Mouse (Mus musculus): ENCODE measurements around the gene Tmem223. TPM values are rescaled to one million over a fixed set of nuclear protein-coding genes. Genes with fewer than 3 reads are reported as not detected.

The Tmem223 gene
- polyA plus RNA-seq, 1 experiment from 2014 or later = 107 TPM

Other genes with a start within 250 kb of the Tmem223 start
- not detected for gene Slc22a8, start 179.7 kb upstream of the Tmem223 start, polyA plus RNA-seq (2017; shearing (Covaris generic))
- gene Slc22a6, start 153.0 kb upstream of the Tmem223 start, polyA plus RNA-seq (2017; shearing (Covaris generic)) = not detected
- not detected for gene Chrm1, start 107.2 kb upstream of the Tmem223 start, polyA plus RNA-seq (2017; shearing (Covaris generic))
- 132 TPM for gene Slc3a2, start 47.6 kb upstream of the Tmem223 start, polyA plus RNA-seq (2017; shearing (Covaris generic))
- gene Wdr74, start 35.2 kb upstream of the Tmem223 start, polyA plus RNA-seq (2017; shearing (Covaris generic)) = 88.5 TPM
- 1.1 TPM for gene 1700092M07Rik, start 30.3 kb upstream of the Tmem223 start, polyA plus RNA-seq (2017; shearing (Covaris generic))
- gene Stx5a, start 29.6 kb upstream of the Tmem223 start, polyA plus RNA-seq (2017; shearing (Covaris generic)) = 189 TPM
- 324 TPM for gene Nxf1, start 13.9 kb upstream of the Tmem223 start, polyA plus RNA-seq (2017; shearing (Covaris generic))
- gene Tmem179b, start 3.5 kb downstream of the Tmem223 start, polyA plus RNA-seq (2017; shearing (Covaris generic)) = 167 TPM
- gene Taf6l, start 15.4 kb downstream of the Tmem223 start, polyA plus RNA-seq (2017; shearing (Covaris generic)) = 6.1 TPM
- gene Polr2g, start 27.6 kb downstream of the Tmem223 start, polyA plus RNA-seq (2017; shearing (Covaris generic)) = 172 TPM
- gene Zbtb3, start 31.6 kb downstream of the Tmem223 start, polyA plus RNA-seq (2017; shearing (Covaris generic)) = 4.3 TPM
- gene Ttc9c, start 48.3 kb downstream of the Tmem223 start, polyA plus RNA-seq (2017; shearing (Covaris generic)) = 57.9 TPM
- 5.4 TPM for gene Hnrnpul2, start 49.0 kb downstream of the Tmem223 start, polyA plus RNA-seq (2017; shearing (Covaris generic))
- gene AC129217.1, start 58.8 kb downstream of the Tmem223 start, polyA plus RNA-seq (2017; shearing (Covaris generic)) = not detected
- 112 TPM for gene Bscl2, start 66.5 kb downstream of the Tmem223 start, polyA plus RNA-seq (2017; shearing (Covaris generic))
- gene Gng3, start 68.2 kb downstream of the Tmem223 start, polyA plus RNA-seq (2017; shearing (Covaris generic)) = 0.45 TPM
- not detected for gene Lrrn4cl, start 79.8 kb downstream of the Tmem223 start, polyA plus RNA-seq (2017; shearing (Covaris generic))
- 165 TPM for gene Ubxn1, start 100.5 kb downstream of the Tmem223 start, polyA plus RNA-seq (2017; shearing (Covaris generic))
- 82.7 TPM for gene Uqcc3, start 109.9 kb downstream of the Tmem223 start, polyA plus RNA-seq (2017; shearing (Covaris generic))
- gene Lbhd1, start 112.7 kb downstream of the Tmem223 start, polyA plus RNA-seq (2017; shearing (Covaris generic)) = 75.6 TPM
- not detected for gene Gm49403, start 112.9 kb downstream of the Tmem223 start, polyA plus RNA-seq (2017; shearing (Covaris generic))
- 74.5 TPM for gene 1810009A15Rik, start 117.9 kb downstream of the Tmem223 start, polyA plus RNA-seq (2017; shearing (Covaris generic))
- gene Gm49416, start 117.9 kb downstream of the Tmem223 start, polyA plus RNA-seq (2017; shearing (Covaris generic)) = not detected
- gene Ints5, start 122.0 kb downstream of the Tmem223 start, polyA plus RNA-seq (2017; shearing (Covaris generic)) = 55.6 TPM
- gene Ganab, start 127.1 kb downstream of the Tmem223 start, polyA plus RNA-seq (2017; shearing (Covaris generic)) = 145 TPM
- 37.2 TPM for gene B3gat3, start 149.4 kb downstream of the Tmem223 start, polyA plus RNA-seq (2017; shearing (Covaris generic))
- 11.8 TPM for gene Rom1, start 158.4 kb downstream of the Tmem223 start, polyA plus RNA-seq (2017; shearing (Covaris generic))
- gene Eml3, start 158.6 kb downstream of the Tmem223 start, polyA plus RNA-seq (2017; shearing (Covaris generic)) = 76.0 TPM
- 248 TPM for gene Mta2, start 170.9 kb downstream of the Tmem223 start, polyA plus RNA-seq (2017; shearing (Covaris generic))
- 55.5 TPM for gene Tut1, start 182.9 kb downstream of the Tmem223 start, polyA plus RNA-seq (2017; shearing (Covaris generic))
- 297 TPM for gene Eef1g, start 196.0 kb downstream of the Tmem223 start, polyA plus RNA-seq (2017; shearing (Covaris generic))
- gene Ahnak, start 218.3 kb downstream of the Tmem223 start, polyA plus RNA-seq (2017; shearing (Covaris generic)) = 137 TPM